Mouse (Mus musculus): ENCODE measurements around the gene Hoxb3. TPM values are rescaled to one million over a fixed set of nuclear protein-coding genes. Genes with fewer than 3 reads are reported as not detected.

Gene Hoxb3
- polyA plus RNA-seq, 1 experiment from 2014 or later, result not detected

DNA sequence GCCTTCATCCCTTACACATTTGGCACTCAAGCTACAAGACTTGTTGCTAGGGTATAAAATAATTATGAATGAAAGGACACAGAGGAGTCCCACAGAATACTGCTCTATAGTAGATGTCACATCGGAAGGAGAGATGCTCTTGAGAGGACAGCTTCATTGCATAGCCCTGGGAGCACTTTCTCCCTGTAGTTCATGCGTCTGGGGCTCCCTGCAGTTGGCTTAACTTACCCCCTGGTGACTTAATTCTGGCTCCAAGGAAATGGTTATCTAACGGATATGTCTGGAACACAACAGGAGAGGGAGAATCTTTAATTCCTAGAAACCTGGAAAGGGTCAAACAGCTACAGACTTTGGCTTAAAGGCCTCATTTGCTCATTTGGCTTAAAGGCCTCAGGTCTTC, 48.6 kb downstream of the Hoxb3 start:
- Histone ChIP-seq H3K4me3 (no peak overlapping the region), H3K4me2 (no peak overlapping the region), H3K27ac (no peak overlapping the region), H3K27me3 (peaks cover 100% of the 10 kb centered on the region), H3K9ac (no peak overlapping the region), H3K4me1 (no peaks in the 10 kb centered on the region), H3K36me3 (no peaks in the 10 kb centered on the region), H3K9me3 (no peaks in the 10 kb centered on the region)
- WGBS, result 12% methylated on average over 3 of the region's 3 CpGs
- ATAC-seq (ENCODE audit: insufficient number of reproducible peaks, insufficient read depth, low FRiP score, low TSS enrichment, low read depth), result no peak

DNA sequence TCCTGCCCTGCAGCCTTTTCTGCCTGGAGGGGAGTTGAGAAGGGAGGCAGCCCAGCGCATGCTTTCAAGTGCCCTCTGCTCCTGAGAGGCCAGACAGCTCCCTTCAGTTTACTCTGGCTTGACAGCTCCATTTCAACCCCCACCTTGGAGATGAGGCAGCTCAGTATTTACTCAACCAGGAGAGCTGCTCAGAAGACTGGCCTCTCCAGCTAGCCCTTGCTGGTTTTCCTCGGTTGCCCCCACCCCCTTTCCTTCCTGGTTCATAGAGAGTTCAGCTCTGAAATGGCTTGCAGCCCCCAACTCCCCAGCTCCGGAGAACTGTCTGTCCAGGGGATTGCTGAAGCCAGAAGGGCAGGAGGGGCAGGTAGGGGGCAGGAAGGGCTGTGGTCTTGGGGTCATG, 49.4 kb downstream of the Hoxb3 start:
- no peaks in the 10 kb centered on the region for H3K36me3 ChIP-seq
- 1% methylated on average over 3 of the region's 3 CpGs for WGBS

GRCm38 (mm10) chr11:96374810-96375209, 51.7 kb downstream of the Hoxb3 start:
- 5% methylated on average over 7 of the region's 7 CpGs for WGBS

More for the DNA sequence above, 49.4 kb downstream of the Hoxb3 start:
- Histone ChIP-seq H3K9me3 (no peaks in the 10 kb centered on the region), H3K9ac (no peak overlapping the region), H3K4me1 (no peaks in the 10 kb centered on the region), H3K4me3 (no peak overlapping the region), H3K27ac (no peak overlapping the region), H3K4me2 (no peak overlapping the region), H3K27me3 (peaks cover 98% of the 10 kb centered on the region)
- no peak for ATAC-seq (ENCODE audit: insufficient number of reproducible peaks, insufficient read depth, low FRiP score, low TSS enrichment, low read depth)

GRCm38 (mm10) chr11:96383381-96383780, 60.3 kb downstream of the Hoxb3 start:
- no peak overlapping the region for H3K4me3 ChIP-seq
- H3K9me3 ChIP-seq, result no peaks in the 10 kb centered on the region
- 35% methylated on average over 5 of the region's 5 CpGs for WGBS
- no peak for ATAC-seq (ENCODE audit: insufficient number of reproducible peaks, insufficient read depth, low FRiP score, low TSS enrichment, low read depth)
- no peak overlapping the region for H3K27ac ChIP-seq
- H3K9ac ChIP-seq, result no peak overlapping the region
- no peaks in the 10 kb centered on the region for H3K36me3 ChIP-seq
- H3K27me3 ChIP-seq, result peaks cover 51% of the 10 kb centered on the region
- peaks cover 7% of the 10 kb centered on the region; the same call in 1 of the 2 replicates for H3K4me1 ChIP-seq
- no peak overlapping the region for H3K4me2 ChIP-seq

More at GRCm38 (mm10) chr11:96374810-96375209, 51.7 kb downstream of the Hoxb3 start:
- no peak overlapping the region for H3K27ac ChIP-seq
- no peaks in the 10 kb centered on the region for H3K9me3 ChIP-seq
- H3K4me3 ChIP-seq, result no peak overlapping the region
- H3K36me3 ChIP-seq, result no peaks in the 10 kb centered on the region
- H3K4me1 ChIP-seq, result no peaks in the 10 kb centered on the region
- H3K27me3 ChIP-seq, result peaks cover 89% of the 10 kb centered on the region
- H3K9ac ChIP-seq, result no peak overlapping the region
- no peak for ATAC-seq (ENCODE audit: insufficient number of reproducible peaks, insufficient read depth, low FRiP score, low TSS enrichment, low read depth)
- no peak overlapping the region for H3K4me2 ChIP-seq

- WGBS, result 87% methylated on average over 2 of the region's 2 CpGs
- Histone ChIP-seq H3K9me3 (no peaks in the 10 kb centered on the region), H3K4me2 (no peak overlapping the region), H3K27ac (no peak overlapping the region), H3K4me3 (no peak overlapping the region), H3K9ac (no peak overlapping the region), H3K27me3 (peaks cover 13% of the 10 kb centered on the region), H3K4me1 (peaks cover 7% of the 10 kb centered on the region; the same call in 1 of the 2 replicates), H3K36me3 (no peaks in the 10 kb centered on the region)
- no peak for ATAC-seq (ENCODE audit: insufficient number of reproducible peaks, insufficient read depth, low FRiP score, low TSS enrichment, low read depth)
These were observed 64.5 kb downstream of the Hoxb3 start for GRCm38 (mm10) chr11:96387635-96388034.

DNA sequence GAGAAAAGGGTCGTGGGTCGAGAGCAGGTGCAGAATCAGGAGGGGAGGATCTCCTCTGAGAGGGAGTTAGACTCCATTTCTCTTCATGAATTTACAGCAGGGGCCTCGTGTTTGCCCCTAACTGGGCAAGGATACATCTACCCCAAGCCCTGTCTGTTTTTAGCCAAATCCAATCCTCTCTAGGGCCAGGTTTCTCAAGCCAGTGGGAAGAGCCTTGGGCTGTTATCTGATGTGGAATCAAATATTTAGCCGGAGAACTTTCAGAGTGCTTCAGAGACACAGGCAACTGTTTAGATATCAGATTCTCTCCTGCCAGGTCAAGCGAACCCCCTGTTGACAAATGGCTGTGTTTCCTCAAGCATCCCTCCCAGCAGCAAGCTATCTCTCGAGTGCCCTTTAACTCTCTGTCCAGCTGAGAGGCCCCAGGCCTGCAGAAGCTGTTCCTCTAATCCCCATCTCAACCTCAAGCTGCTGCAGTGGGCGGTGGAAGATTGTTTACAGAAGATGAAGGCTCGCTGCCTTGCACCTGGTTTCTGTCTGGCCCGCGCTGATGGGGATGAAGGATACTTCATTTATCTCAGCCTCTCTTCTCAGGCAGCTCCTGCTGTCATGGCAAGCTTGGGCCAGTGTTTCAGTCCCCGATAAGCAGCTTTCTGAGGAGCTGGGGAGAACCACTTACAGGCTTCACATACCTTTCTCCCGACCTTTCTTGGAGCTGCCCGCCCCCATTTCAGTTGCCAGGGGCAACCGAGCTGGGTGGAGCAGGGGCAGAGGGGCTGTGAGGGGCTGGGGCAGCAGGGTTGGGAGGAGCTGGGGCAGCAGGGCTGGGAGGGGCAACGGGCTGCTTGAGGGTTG, 73.9 kb downstream of the Hoxb3 start:
- peaks cover 30% of the 10 kb centered on the region for H3K27me3 ChIP-seq
- no peak overlapping the region for H3K4me2 ChIP-seq

More for the DNA sequence above, 73.9 kb downstream of the Hoxb3 start:
- WGBS, result 11% methylated on average over 15 of the region's 15 CpGs
- Histone ChIP-seq H3K4me1 (peaks cover 12% of the 10 kb centered on the region), H3K27ac (no peak overlapping the region), H3K36me3 (no peaks in the 10 kb centered on the region), H3K9ac (no peak overlapping the region), H3K9me3 (no peaks in the 10 kb centered on the region), H3K4me3 (no peak overlapping the region)
- no peak for ATAC-seq (ENCODE audit: insufficient number of reproducible peaks, insufficient read depth, low FRiP score, low TSS enrichment, low read depth)

MicroRNAs encoded within 50 kb of the gene (microRNA counts, 519-probe panel; counts per million panel counts)
- 2,242 counts per million, percentile 55 among the panel's probes with 10 or more counts for microRNA mmu-miR-10a

Small RNA genes lying within 50 kb of the gene (microRNA-seq; reads per million reads assigned to microRNA genes)
- gene Mir10a, result 431 reads per million, percentile 70 among the genes with 10 or more reads in this experiment

Other genes starting within 250 kb of the Hoxb3 start
- gene Atp5g1, start 247.7 kb upstream of the Hoxb3 start, polyA plus RNA-seq (2015; fragmentation: Nextera tagmentation; extraction: Ambion mirVana), result 513 and 576 TPM in 2 replicates
- not detected in 2 replicates for gene Calcoco2, start 211.4 kb upstream of the Hoxb3 start, polyA plus RNA-seq (2015; fragmentation: Nextera tagmentation; extraction: Ambion mirVana)
- gene Ttll6, start 189.5 kb upstream of the Hoxb3 start, polyA plus RNA-seq (2015; fragmentation: Nextera tagmentation; extraction: Ambion mirVana), result 0.08 and 0.25 TPM in 2 replicates
- gene Hoxb13, start 129.0 kb upstream of the Hoxb3 start, polyA plus RNA-seq (2015; fragmentation: Nextera tagmentation; extraction: Ambion mirVana), result not detected in 2 replicates
- 0.13 TPM in 1 of 2 replicates, not detected in the other for gene Hoxb9, start 51.9 kb upstream of the Hoxb3 start, polyA plus RNA-seq (2015; fragmentation: Nextera tagmentation; extraction: Ambion mirVana)
- gene Hoxb8, start 41.4 kb upstream of the Hoxb3 start, polyA plus RNA-seq (2015; fragmentation: Nextera tagmentation; extraction: Ambion mirVana), result 0.37 TPM in 1 of 2 replicates, not detected in the other
- gene Hoxb7, start 36.7 kb upstream of the Hoxb3 start, polyA plus RNA-seq (2015; fragmentation: Nextera tagmentation; extraction: Ambion mirVana), result 0.15 TPM in 1 of 2 replicates, not detected in the other
- gene Hoxb6, start 30.9 kb upstream of the Hoxb3 start, polyA plus RNA-seq (2015; fragmentation: Nextera tagmentation; extraction: Ambion mirVana), result 4.0 TPM in 1 of 2 replicates, not detected in the other
- gene Hoxb5, start 20.0 kb upstream of the Hoxb3 start, polyA plus RNA-seq (2015; fragmentation: Nextera tagmentation; extraction: Ambion mirVana), result 6.0 TPM in 1 of 2 replicates, not detected in the other
- 0.13 TPM in 1 of 2 replicates, not detected in the other for gene Hoxb4, start 5.1 kb upstream of the Hoxb3 start, polyA plus RNA-seq (2015; fragmentation: Nextera tagmentation; extraction: Ambion mirVana)
- gene Hoxb2, start 27.2 kb downstream of the Hoxb3 start, polyA plus RNA-seq (2015; fragmentation: Nextera tagmentation; extraction: Ambion mirVana), result 0.28 and 0.52 TPM in 2 replicates
- not detected in 2 replicates for gene Hoxb1, start 42.4 kb downstream of the Hoxb3 start, polyA plus RNA-seq (2015; fragmentation: Nextera tagmentation; extraction: Ambion mirVana)
- 0.49 and 0.61 TPM in 2 replicates for gene Skap1, start 141.3 kb downstream of the Hoxb3 start, polyA plus RNA-seq (2015; fragmentation: Nextera tagmentation; extraction: Ambion mirVana)